Mouse (Mus musculus) thymus, adult 2 months (tissue): ENCODE measurements around the gene Tlr4. TPM values are rescaled to one million over a fixed set of nuclear protein-coding genes. Genes with fewer than 3 reads are reported as not detected.
A peak's percentile ranks its signal among the peaks of the same experiment; 100 is the strongest.

Experiments used
- DNase-seq: peaks from one replicate; pipeline ENCODE4 v3.0.0; 2021
- H3K27ac ChIP-seq: fragments of 200-500 bp; 2 replicates; pipeline ENCODE4 v1.5.1; 2012; ENCODE audit warnings: low read length, control low read depth; ENCODE audit not compliant: control insufficient read depth, insufficient read depth
- H3K27me3 ChIP-seq: fragments of 200-500 bp; 2 replicates; pipeline ENCODE4 v1.6.1; 2012; ENCODE audit warnings: mild to moderate bottlenecking, low read length, moderate library complexity, mixed read lengths; ENCODE audit not compliant: control insufficient read depth, insufficient read depth
- H3K36me3 ChIP-seq: fragments of 200-500 bp; 2 replicates; pipeline ENCODE4 v1.6.1; 2012; ENCODE audit warnings: mild to moderate bottlenecking, low read length, moderate library complexity; ENCODE audit not compliant: control insufficient read depth, insufficient read depth
- H3K4me1 ChIP-seq: fragments of 200-500 bp; replicated peaks from 2 replicates; pipeline ENCODE4 v1.6.1; 2012; ENCODE audit warnings: low read length; ENCODE audit not compliant: control insufficient read depth, insufficient read depth
- H3K4me3 ChIP-seq: fragments of 200-500 bp; 2 replicates; pipeline ENCODE4 v1.5.1; 2012; ENCODE audit warnings: mild to moderate bottlenecking, low read length, control low read depth, moderate library complexity; ENCODE audit not compliant: control insufficient read depth, insufficient read depth
- CTCF ChIP-seq: fragments of 200-500 bp; IDR thresholded peaks from 2 replicates; pipeline ENCODE4 v1.5.1; 2012; ENCODE audit warnings: mild to moderate bottlenecking, control low read depth, low read length, moderate library complexity, borderline replicate concordance; ENCODE audit not compliant: control insufficient read depth, poor library complexity, insufficient read depth; ENCODE audit errors: extremely low read depth
- POLR2A ChIP-seq: fragments of 200-500 bp; IDR thresholded peaks from 2 replicates; pipeline ENCODE4 v1.6.1; 2012; ENCODE audit warnings: mild to moderate bottlenecking, low read length, control low read depth, moderate library complexity; ENCODE audit not compliant: control insufficient read depth, poor library complexity, insufficient read depth; ENCODE audit errors: extremely low read depth
- WGBS: fragments of 180-500 bp; shearing (Covaris S2); methylation state at CpG from one replicate; pipeline ENCODE4 v1.1.7; 2018; 5-methylcytosine and 5-hydroxymethylcytosine counted together
- polyA plus RNA-seq: library from polyadenylated mRNA; depleted of rRNA; stranded (reverse); fragments of >200 nt; gene quantifications from 2 replicates; pipeline ENCODE4 v1.2.3, GENCODE M21; 2012; rRNA removed

Gene Tlr4
- polyA plus RNA-seq: 0.69 and 0.82 TPM in 2 replicates

- Histone ChIP-seq H3K36me3 (no peaks in the 10 kb centered on the region), H3K4me3 (peak within 1 kb of the TSS; percentile 38), H3K27me3 (no peaks in the 10 kb centered on the region), H3K27ac (no peak within 1 kb of the TSS; the same call in 1 of the 2 replicates), H3K4me1 (no peaks in the 10 kb centered on the region)
- TF ChIP-seq POLR2A: no peak
- no peak for TF ChIP-seq CTCF
- DNase-seq: peak; percentile 1
- WGBS: 7% methylated on average over 11 of the region's 11 CpGs
These were observed at the start of gene Tlr4 for GRCm38 (mm10) chr4:66827463-66828162. Gene Tlr4 (plus strand): TSS chr4:66827584.

GRCm38 (mm10) chr4:66794283-66794682 is 33.1 kb upstream of the Tlr4 start:
- Histone ChIP-seq H3K27me3 (no peaks in the 10 kb centered on the region), H3K4me1 (no peaks in the 10 kb centered on the region), H3K36me3 (no peaks in the 10 kb centered on the region), H3K27ac (no peak overlapping the region), H3K4me3 (no peak overlapping the region)
- no peak for TF ChIP-seq CTCF
- no peak for TF ChIP-seq POLR2A
- no peak for DNase-seq
- 87% methylated on average over 2 of the region's 2 CpGs for WGBS

GRCm38 (mm10) chr4:66796683-66797082 is 30.7 kb upstream of the Tlr4 start:
- 97% methylated on average over 2 of the region's 2 CpGs for WGBS
- Histone ChIP-seq H3K4me3 (no peak overlapping the region), H3K27ac (no peak overlapping the region), H3K4me1 (no peaks in the 10 kb centered on the region), H3K36me3 (no peaks in the 10 kb centered on the region), H3K27me3 (no peaks in the 10 kb centered on the region)
- TF ChIP-seq POLR2A (no peak), CTCF (no peak)
- no peak for DNase-seq

- Histone ChIP-seq H3K36me3 (no peaks in the 10 kb centered on the region), H3K4me3 (no peak overlapping the region), H3K27me3 (no peaks in the 10 kb centered on the region), H3K4me1 (no peaks in the 10 kb centered on the region), H3K27ac (no peak overlapping the region)
- DNase-seq: no peak
- TF ChIP-seq POLR2A: no peak
- WGBS: 92% methylated on average over 4 of the region's 4 CpGs
These were observed 22.7 kb upstream of the Tlr4 start for GRCm38 (mm10) chr4:66804552-66805301.

- Histone ChIP-seq H3K36me3 (no peaks in the 10 kb centered on the region), H3K27ac (no peak overlapping the region), H3K4me3 (no peak overlapping the region), H3K27me3 (no peaks in the 10 kb centered on the region), H3K4me1 (no peaks in the 10 kb centered on the region)
- no peak for DNase-seq
- TF ChIP-seq CTCF (no peak), POLR2A (no peak)
These were observed 21.6 kb upstream of the Tlr4 start for GRCm38 (mm10) chr4:66805747-66806146.

- Histone ChIP-seq H3K27me3 (no peaks in the 10 kb centered on the region), H3K27ac (no peak overlapping the region), H3K36me3 (no peaks in the 10 kb centered on the region), H3K4me1 (no peaks in the 10 kb centered on the region), H3K4me3 (no peak overlapping the region)
- no peak for DNase-seq
- 66% methylated on average over 3 of the region's 3 CpGs for WGBS
- no peak for TF ChIP-seq POLR2A
- TF ChIP-seq CTCF: no peak
These were observed 10.9 kb upstream of the Tlr4 start for GRCm38 (mm10) chr4:66816364-66817026.
